Mouse (Mus musculus) mature B cell (primary cell): ENCODE measurements around the gene Fbxw5.

Source experiments
- in situ Hi-C: fragments of 300-500 bp; cut with MboI; formaldehyde crosslinking; loops from 2 replicates; pipeline ENCODE4 v1.14.3; 2019

The Fbxw5 gene

DNA sequence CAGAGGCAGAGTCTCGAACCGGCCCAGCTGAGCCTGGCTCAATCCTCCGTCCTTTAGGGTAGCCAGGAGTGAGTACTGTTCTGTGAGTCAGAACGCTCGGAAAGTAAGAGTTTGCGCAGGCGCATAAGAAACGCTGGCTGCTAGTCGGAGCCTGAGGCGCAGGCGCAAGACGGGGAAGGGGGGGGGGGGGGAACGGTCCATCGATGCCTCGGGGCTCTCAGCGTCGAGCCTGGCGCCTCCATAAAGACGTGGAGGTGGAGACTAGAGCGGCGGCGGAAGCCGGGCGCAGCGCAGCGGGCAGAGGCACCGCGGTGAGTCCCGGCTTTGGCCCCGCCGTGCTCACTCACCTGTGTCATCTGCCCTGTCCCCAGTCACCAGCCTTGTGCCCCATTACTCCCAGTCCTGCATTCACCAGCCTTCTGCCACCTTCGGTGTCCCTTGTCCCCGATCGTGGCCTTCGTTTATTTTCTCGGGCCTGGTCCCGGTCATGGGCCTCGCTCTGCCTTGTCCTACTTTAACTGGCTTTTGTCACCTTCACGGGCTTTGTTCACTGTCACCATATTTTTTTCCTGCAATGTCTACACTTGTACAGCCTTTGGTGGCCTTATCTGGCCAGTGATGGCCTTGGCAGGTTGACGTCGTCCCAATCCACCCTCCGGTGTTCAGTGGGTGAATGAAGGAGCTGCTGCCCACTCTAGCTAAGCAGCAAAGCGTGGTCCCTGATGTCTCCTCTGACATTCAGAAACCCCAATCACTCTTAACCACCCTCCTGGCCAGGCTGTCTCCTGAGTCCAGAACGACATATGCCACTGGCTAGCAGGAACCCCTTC, at the start of gene Fbxw5:
Gene Fbxw5, plus strand, starts transcription at position 175 of the 830 bp plus-strand sequence.
- in situ Hi-C loops: no loop called here

DNA sequence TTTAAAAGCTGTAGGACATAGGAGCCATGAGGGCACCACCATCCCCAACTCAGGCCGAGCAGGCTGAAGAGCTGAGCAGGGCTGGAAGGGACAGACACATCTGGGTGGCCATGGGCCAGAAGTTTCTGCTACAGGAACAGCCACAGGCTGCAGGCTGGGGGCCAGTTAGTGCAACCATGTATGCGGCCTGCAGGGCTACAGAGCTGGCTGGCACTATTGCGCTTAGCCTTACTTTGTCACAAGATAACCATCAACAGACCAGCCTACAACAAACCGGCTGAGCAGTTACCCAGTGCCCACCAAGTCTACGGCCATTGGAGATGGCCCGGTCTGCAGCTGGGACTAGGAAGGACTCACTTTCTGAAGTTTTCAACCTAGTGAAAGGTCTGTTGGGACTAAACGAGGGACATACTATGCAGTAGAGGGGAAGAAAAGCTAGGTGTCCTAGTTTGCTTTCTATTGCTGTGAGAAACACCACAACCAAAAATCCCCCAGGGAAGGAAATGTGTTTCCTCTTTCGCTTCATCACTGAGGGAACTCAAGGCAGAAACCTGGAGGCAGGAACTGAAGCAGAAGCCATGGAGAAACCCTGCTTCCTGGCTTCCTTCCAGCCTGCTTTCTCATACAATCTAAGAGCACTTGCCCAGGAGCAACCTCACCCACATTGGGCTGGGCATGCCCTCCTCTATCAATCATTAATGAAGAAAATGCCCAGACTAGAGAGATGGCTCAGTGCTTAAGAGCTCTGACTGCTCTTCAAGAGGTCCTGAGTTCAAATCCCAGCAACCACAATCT, 49.5 kb upstream of the Fbxw5 start:
- in situ Hi-C loops: no loop called here

DNA sequence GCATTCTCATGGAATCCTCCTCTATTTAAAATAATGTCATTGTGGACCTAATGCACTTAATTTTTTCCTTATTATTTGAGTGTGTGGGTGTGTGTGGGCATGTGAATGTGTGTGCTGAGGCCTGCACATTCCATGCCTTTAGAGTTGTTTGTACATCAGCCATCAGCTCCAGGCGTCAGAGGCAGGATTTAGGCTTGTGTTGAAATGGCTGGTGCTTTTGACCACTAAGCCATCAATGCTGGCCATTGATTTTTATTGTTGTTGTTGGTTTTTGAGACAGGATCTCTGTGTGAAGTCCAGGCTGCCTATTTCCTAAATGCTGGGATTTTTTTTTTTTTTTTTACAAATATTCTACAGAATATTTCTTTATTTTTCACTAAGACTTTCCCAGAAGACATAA, 47.6 kb upstream of the Fbxw5 start:
- in situ Hi-C loops: no loop called here

DNA sequence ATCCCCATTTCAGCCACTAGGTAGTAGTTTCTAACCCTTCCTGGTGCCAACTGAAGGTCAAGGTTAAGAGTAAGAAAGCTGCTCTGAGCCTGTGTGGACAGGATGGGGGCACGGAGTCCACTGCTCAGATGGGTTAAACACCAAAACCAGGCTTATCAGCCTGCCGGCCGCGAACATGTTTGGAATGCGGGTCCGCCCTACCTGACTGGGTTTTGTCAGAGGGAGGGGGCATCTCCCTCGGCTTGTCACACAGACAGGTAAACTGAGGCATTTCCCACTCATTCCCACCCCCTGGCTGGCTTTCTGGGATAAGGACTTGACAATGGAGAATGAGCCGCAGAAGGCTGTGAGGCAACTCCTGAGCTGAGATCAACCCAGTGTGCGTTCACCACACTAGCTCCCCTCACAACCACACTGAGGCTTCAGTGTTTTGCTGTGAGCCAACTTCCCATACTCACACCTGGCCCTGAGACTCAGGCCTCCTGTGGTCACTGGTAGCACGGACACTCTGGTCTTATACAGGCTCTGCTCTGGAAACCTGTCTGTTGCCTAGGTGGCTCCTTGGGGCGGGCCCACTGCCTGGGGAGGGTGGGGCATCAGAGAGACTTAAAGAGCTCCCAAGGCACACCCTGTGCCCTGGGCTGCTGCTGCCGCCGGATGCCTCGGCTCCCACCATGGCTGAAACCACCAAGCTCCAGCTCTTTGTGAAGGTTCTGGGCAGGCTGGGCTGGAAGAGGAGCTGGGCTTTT, 44.2 kb upstream of the Fbxw5 start, which contains the start of gene Clic3:
Gene Clic3, plus strand, starts transcription at position 634 of the 749 bp plus-strand sequence.
- in situ Hi-C loops: no loop called here

DNA sequence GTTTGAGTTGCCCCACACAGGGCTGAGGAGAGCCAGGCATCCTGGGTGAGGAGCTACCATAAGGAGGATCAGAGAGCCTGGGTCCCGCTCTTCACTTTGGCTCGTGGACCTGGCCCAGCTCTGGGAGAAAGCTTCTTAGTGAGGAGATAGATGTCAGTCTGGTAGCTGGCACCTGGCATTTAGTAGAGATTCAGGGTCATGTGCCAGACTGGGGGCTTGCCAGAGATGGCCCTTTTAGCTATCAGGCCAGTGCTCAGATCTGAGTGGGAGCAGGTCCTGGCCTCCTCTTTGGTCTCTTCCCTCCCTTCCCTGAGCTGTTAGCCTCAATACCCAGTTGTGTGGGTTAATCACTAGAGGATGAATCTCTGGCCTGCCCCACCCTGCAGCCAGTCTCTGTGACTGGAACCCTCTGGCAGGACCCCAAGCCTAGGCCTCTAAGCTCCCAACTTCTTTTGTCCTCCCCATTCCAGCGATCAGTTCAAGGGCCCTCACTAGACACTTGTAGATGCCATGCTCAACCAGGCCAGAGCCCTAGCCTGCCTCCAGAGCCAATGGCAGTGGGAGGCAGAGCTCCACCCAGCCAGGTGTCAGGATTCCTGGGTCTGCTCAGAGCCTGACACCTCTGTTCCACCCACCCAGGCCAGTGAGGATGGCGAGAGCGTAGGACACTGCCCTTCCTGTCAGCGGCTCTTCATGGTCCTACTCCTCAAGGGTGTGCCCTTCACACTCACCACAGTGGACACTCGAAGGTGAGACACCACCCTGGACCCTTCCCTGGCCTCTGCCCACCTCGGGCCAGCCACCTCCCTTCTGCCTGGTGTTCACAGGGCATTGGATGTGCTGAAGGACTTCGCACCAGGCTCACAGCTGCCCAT, 43.3 kb upstream of the Fbxw5 start:
- in situ Hi-C loops: no loop called here

DNA sequence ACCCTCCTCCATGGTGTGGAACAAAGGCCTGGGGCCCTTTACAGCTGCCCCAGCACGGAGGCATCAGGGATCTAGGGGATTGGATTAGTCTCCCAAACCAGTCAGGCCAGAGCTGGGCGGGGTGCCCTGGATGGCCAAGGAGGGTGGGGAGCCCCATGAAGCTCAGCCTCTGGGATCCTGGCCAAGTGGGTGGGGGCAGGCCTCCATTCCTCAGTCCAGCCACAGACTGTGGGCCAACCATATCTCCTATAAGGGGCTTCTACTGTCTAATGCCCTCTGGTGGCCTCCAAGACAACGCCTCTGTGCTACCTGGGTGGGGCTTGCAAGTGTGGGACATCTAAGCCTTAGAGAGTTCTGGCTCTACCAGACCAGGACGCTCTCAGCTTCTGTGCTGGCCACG, 41.6 kb upstream of the Fbxw5 start:
- in situ Hi-C loops: no loop called here

DNA sequence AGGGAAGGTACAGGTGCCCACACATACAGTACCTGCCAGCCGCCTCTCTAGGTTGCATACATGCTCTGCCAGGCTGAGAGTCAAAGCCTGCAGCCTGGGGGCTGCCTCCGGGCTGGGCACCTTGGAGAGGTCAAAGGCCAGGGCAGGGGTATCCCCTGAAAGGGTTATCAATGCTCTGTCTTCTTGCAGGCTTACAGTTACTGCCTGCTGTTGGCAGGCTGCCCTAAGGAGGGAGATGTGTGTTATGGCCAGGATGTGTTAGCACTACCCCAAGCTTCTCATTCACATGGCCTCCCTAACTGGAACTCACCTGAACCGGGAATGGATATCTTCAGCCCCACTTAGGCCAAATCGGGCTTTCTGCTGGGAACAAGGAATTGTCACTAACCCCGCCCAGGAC, 40.4 kb upstream of the Fbxw5 start:
- in situ Hi-C loops: no loop called here

DNA sequence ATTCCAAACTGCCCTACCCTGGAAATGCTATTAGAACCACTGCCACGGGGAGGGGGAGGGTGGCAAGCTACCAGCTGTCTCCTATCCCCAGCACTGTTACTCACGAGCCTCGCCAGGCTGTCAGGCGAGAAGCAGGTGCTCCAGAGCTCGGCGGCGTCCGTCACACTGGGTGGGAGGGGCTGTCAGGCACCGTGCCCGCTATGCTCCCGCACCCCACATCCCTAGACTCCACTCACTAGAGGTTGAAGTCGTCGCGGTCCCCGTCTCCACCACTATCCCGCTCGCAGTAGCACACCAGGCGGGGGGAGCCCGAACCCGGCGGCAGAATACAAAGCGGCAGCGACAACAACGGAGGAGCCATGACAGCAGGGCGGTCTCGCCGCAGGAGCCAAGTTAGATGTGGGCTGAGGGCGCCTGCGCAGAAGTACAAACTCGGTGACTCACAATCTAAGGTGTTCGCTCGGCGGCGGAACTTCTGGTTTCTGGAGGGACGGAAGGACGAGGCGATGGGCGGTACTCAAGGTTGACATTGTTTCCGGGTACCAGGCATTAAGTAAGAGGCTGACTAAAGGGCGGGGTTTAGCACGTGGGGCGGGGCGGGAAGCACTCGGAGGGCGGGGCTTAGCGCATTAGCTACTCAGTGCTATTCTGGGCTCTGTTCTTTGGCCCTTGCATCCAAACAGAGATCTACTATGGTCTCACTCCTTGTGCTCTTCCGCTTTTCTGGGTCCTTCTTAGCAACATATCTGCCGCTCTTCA, 39.8 kb upstream of the Fbxw5 start, which contains the start of gene Paxx:
Gene Paxx, minus strand, starts transcription at position 544 of the 759 bp plus-strand sequence.
- in situ Hi-C loops: no loop called here

DNA sequence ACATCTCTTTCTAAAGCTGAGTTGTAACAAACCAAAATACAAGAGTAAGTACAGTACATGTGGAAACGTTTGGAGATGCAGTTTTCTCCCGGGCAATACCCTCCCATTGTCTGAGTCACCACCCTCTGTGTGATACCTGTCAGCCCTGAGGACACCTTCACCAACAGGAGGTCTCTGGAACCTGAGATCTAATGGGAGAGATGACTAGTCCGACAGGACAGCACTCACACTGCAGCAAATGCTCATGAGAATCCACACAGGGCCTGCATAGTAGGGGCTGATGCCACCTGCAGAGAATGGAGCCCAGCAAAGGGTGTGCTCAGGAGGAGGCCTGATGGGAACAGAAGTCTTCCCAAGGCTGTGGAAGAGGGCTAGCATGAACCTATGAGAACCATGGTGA, 39.1 kb upstream of the Fbxw5 start:
- in situ Hi-C loops: no loop called here

DNA sequence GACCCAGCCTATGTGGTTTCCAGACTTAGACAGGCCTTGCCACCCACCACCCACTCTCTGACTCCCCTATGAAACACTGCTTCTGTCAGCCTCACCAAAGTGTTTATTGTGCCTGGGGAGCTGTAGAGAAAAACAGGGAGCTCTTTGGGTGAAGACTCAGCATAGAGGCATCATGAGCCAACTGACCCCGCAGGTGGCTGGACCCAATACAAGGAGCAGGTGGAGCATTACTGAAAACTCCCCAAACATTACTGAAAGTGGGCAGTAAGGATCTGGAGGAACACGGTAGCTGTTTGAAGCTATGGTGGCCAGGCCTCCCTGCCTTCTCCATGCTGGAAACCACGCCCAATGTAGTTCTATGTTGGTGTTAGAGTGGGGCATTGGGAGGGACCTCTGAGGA, 36.9 kb upstream of the Fbxw5 start:
- in situ Hi-C loops: no loop called here

DNA sequence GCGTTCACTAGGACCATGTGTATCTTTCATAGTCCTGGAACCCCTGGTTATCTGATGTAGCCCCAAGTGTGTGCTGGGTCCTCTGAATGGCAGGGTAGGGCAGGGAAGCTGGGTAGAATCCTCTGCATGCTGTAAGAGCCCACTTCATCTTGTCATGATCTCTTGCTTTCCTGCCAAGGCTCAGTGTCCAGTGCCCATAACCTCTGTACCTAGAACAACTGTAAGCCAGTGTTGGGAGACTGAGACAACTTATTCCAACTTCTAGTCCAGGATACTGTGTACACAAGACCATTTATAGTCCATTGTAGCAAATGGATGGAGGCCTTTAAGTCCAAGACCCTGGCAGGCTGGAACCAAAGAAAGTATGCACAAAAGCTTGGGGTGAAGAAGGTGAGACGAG, 35.3 kb upstream of the Fbxw5 start:
- in situ Hi-C loops: no loop called here

DNA sequence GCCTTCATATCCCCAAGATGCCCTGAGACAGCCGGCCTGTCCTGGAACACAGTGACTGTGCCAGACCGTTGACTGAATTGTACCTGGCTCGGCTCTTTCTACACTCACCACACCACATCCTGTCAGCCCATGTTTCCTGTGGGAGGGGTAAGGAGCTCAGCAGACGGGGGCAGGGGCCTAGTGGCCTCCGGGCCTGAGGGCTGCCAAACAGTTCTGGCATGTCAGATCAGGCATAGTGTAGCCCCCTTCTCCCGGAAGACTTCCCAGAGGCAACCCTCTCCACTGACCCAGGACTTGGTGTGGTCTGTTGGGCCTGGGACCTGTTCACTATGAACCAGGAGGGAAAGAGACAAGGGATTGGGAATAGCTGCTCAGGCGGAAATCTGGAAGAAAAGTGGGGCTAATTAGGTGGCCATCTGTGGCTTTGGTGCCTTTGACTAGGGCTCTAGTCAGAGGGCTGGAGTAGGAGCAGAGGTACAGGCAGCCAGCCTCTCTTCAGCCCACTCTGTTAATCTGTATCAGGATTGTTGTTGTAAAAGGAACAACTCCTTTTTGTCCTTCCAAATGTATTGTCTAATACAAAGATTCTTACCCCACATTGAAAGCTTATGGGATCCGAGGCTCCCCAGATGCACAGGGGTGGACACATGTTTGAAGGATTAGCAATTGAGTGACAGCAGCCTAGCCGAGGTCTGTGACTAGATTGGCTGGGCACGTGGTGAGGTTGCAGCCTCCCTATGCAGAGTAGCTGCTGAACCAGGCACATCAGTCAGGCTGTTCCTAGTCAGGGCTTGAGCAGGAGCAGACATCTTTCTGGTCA, 34.5 kb upstream of the Fbxw5 start:
- in situ Hi-C loops: no loop called here

DNA sequence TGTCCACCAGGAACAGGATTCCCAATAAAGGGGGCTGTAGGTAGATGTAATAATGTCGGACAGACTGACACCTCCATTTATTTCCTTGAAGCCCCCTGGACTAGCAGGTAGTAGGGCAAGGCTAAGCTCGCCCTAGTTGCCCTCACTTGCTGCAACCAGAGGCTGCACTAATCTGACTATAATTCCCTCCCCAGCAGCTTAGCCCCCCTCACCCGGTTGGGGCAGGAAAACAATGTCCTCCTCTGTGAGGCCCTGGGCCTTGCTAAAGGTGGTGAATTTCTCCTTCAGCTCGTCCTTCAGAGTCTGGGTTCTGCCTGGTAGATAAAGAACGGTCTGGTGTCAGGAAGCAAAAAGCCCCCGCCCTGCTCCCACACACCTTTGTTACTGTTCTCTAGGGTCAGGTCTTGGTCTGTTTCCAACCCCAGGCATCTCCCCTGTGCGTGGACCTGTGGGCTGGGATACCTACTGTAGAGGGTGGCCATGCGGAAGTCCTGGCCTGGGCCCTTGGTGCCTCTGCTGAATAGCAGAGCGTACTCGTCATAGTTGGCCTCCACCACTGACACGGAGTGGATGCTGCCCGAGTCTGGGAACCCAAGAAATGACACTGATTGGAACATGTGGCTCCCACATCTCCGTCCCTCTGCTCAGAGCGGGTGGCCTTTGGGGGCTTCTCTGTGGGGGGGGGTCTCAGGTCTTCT, 32.8 kb upstream of the Fbxw5 start:
- in situ Hi-C loops: no loop called here

DNA sequence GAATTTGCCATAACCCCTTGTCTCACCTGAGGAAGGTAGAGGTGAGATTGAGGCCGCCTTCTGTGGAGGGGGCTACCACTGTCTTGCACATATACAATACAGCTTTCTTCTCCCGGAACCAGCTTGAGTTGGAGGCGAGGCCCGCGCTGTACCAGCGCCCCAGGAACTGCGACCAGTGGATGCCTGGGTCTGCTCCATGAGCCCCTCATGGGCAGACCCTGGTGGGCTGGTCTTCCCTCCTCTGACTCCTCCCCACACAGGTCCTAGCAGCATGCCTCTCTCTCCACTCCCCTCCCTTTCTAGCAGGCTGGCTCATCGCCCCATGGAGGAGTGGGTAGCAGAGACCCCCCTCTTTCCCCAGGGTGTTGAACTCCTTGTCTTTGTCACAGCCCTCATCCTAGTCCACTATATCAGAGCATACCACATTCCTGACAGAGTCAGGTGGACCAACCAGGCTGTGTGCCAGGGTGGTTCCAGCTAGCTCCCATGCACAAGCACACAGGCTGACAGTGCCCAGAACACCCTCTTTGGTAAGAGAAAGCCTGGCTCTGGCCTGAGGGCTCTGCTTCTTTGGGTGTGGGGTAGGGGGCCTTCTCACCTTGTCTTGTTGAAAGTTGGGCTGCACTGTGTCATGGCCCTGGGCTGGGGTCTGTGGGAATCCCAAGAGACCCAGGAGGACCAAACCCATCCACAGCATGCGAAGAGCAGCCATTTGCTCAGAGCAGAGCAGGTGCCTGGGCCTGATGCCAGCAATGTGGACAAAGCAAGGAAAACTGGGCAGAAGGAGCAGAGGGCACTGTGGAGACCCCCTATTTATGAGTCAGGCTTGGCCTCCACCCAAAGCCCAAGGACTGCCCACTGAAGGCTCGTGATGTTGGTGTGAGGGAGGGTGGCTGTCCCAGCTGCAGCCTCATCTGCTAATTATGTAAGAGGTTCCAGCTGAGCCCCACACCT, 31.3 kb upstream of the Fbxw5 start:
- in situ Hi-C loops: no loop called here

DNA sequence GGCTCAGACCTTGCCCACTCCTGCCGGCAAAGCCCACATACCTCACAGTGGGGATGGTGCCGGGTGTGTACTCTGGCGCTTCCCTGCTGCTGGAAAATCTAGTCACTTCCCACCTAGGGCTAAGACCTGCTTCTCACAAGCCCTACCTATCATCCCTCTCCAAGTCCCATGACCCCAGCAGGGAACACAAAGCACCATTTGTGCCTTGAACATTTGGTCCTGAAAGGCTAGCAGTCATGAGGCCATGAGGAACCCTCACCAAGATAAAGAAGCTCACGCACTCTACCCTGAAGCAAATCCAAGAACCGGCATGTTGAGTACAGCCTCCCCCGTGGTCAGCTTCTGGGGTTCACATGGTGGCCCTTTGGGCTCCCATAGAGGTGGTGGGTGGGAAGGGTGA, 30.6 kb upstream of the Fbxw5 start, which contains the start of gene Ptgds:
Gene Ptgds, minus strand, starts transcription at position 78 of the 400 bp plus-strand sequence.
- in situ Hi-C loops: no loop called here

DNA sequence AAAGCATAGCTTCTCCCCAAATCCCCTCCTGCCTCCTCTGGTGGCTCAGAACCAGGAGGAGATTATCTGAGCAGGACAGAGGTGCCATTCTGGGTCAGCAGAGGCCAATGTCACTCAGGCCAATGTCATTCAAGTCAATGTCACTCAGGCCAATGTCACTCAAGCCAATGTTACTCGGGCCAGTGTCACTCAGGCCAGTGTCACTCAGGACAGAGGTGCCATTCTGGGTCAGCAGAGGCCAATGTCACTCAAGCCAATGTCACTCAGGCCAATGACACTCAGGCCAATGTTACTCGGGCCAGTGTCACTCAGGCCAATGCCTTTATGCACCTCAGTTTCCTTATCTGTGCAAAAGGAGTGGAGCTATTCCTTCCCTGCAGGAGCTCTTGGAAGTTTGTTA, 28.0 kb upstream of the Fbxw5 start:
- in situ Hi-C loops: no loop called here

DNA sequence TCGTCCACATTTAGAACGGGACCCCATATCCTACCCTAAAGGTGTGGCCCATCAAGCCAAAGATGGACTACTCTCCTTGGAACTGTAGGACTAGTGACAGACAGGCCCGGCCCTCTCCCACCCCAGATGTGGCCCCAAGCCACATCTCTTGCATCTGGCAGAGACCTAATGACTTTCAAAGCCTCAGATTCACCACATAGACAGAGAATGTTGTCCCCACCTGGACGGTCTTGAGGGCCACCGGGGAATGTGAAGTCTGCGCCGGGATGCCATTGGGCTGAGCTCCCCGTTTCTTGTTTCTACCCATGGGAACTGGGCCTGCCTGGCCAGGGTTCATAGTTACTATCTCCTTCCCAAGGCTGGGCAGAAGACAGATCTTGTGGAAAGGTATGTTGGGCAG, 23.0 kb upstream of the Fbxw5 start:
- in situ Hi-C loops: no loop called here
